Mouse (Mus musculus) splenic B cell, adult 2 months (primary cell): ENCODE results near the gene Col25a1.

ENCODE experiments used
- DNase-seq: peaks from one replicate; pipeline ENCODE4 v3.0.0-alpha.2; 2011; ENCODE audit warnings: low read depth, low spot score
- H3K27me3 ChIP-seq: 2 replicates; pipeline ENCODE4 v1.6.1; 2012; ENCODE audit warnings: mild to moderate bottlenecking, low read length, moderate library complexity, mixed read lengths; ENCODE audit not compliant: control insufficient read depth, poor library complexity, insufficient read depth, severe bottlenecking
- H3K36me3 ChIP-seq: 2 replicates; pipeline ENCODE4 v1.6.1; 2012; ENCODE audit warnings: mild to moderate bottlenecking, low read length, moderate library complexity, mixed read lengths; ENCODE audit not compliant: control insufficient read depth, poor library complexity, insufficient read depth, severe bottlenecking

Col25a1 gene

GRCm38 (mm10) chr3:130579501-130579900 is 448.2 kb downstream of the Col25a1 start:
- no peak for DNase-seq
- Histone ChIP-seq H3K36me3 (no peaks in the 10 kb centered on the region), H3K27me3 (no peaks in the 10 kb centered on the region)

- no peak for DNase-seq
- Histone ChIP-seq H3K27me3 (no peaks in the 10 kb centered on the region), H3K36me3 (no peaks in the 10 kb centered on the region)
Observed at GRCm38 (mm10) chr3:130581577-130581976, 450.3 kb downstream of the Col25a1 start.

GRCm38 (mm10) chr3:130582903-130583664 is 451.8 kb downstream of the Col25a1 start:
- H3K36me3 ChIP-seq: no peaks in the 10 kb centered on the region
- no peak for DNase-seq
- H3K27me3 ChIP-seq: no peaks in the 10 kb centered on the region

- H3K36me3 ChIP-seq: no peaks in the 10 kb centered on the region
- no peaks in the 10 kb centered on the region for H3K27me3 ChIP-seq
- DNase-seq: no peak
Observed at GRCm38 (mm10) chr3:130584007-130584406, 452.7 kb downstream of the Col25a1 start.

GRCm38 (mm10) chr3:130595050-130595449 is 463.7 kb downstream of the Col25a1 start:
- H3K36me3 ChIP-seq: no peaks in the 10 kb centered on the region
- no peak for DNase-seq
- no peaks in the 10 kb centered on the region for H3K27me3 ChIP-seq

- no peaks in the 10 kb centered on the region for H3K27me3 ChIP-seq
- no peak for DNase-seq
- no peaks in the 10 kb centered on the region for H3K36me3 ChIP-seq
Observed at GRCm38 (mm10) chr3:130601491-130601890, 470.2 kb downstream of the Col25a1 start.

- DNase-seq: peak; percentile 1
- H3K36me3 ChIP-seq: no peaks in the 10 kb centered on the region
- H3K27me3 ChIP-seq: no peaks in the 10 kb centered on the region
Observed at GRCm38 (mm10) chr3:130607924-130608323, 476.6 kb downstream of the Col25a1 start.

GRCm38 (mm10) chr3:130614444-130614843 is 483.1 kb downstream of the Col25a1 start:
- H3K27me3 ChIP-seq: no peaks in the 10 kb centered on the region
- no peaks in the 10 kb centered on the region for H3K36me3 ChIP-seq
- no peak for DNase-seq

- DNase-seq: no peak
- no peaks in the 10 kb centered on the region for H3K36me3 ChIP-seq
- H3K27me3 ChIP-seq: no peaks in the 10 kb centered on the region
Observed at GRCm38 (mm10) chr3:130615625-130616024, 484.3 kb downstream of the Col25a1 start.

- no peak for DNase-seq
- no peaks in the 10 kb centered on the region for H3K27me3 ChIP-seq
- H3K36me3 ChIP-seq: no peaks in the 10 kb centered on the region
Observed at GRCm38 (mm10) chr3:130617439-130617898, 486.2 kb downstream of the Col25a1 start, which contains the start of gene Etnppl. TSS of gene Etnppl (plus strand) at chr3:130617448.

- H3K27me3 ChIP-seq: no peaks in the 10 kb centered on the region
- DNase-seq: no peak
- H3K36me3 ChIP-seq: no peaks in the 10 kb centered on the region
Observed at GRCm38 (mm10) chr3:130620517-130621146, 489.3 kb downstream of the Col25a1 start.

- DNase-seq: peak; percentile 2
Observed at GRCm38 (mm10) chr3:130628358-130628757, 497.1 kb downstream of the Col25a1 start.

GRCm38 (mm10) chr3:130633859-130634258 is 502.6 kb downstream of the Col25a1 start:
- no peaks in the 10 kb centered on the region for H3K36me3 ChIP-seq
- no peaks in the 10 kb centered on the region for H3K27me3 ChIP-seq
- no peak for DNase-seq

More at GRCm38 (mm10) chr3:130628358-130628757, 497.1 kb downstream of the Col25a1 start:
- Histone ChIP-seq H3K27me3 (no peaks in the 10 kb centered on the region), H3K36me3 (no peaks in the 10 kb centered on the region)

- no peaks in the 10 kb centered on the region for H3K36me3 ChIP-seq
- no peak for DNase-seq
- no peaks in the 10 kb centered on the region for H3K27me3 ChIP-seq
Observed at GRCm38 (mm10) chr3:130646110-130646810, 515.0 kb downstream of the Col25a1 start.
